Mouse (Mus musculus) olfactory bulb, adult 2 months (tissue): Measurements from ENCODE around the gene Gon7.

Experiments
- CTCF ChIP-seq: fragments of 200-500 bp; IDR thresholded peaks from 2 replicates; pipeline ENCODE4 v1.5.1; 2012; ENCODE audit warnings: low read depth, mild to moderate bottlenecking, low read length, moderate library complexity; ENCODE audit not compliant: insufficient read depth
- POLR2A ChIP-seq: fragments of 200-500 bp; IDR thresholded peaks from 2 replicates; pipeline ENCODE4 v1.6.1; 2012; ENCODE audit warnings: mild to moderate bottlenecking, low read depth, low read length, moderate library complexity; ENCODE audit not compliant: insufficient read depth

DNA sequence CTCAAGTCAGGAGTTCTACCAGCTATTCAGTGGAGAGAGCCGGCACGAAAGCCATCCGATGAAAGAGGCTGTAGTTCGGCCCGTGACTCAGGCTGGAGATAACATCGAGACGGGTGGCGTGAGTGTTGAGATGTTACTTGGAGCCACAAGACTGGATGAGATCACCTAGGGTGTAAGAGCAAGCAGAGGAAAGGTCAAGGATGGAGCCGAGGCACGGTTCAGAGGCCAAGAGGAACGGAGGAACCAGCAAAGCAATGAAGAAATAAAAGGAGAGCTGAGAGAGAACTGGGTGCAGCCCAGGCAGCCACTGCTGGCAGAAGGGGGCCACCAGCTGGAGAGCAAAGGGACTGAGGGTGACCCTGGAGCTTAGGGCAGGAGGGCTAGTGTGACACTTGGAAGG is 49.4 kb downstream of the Gon7 start:
- TF ChIP-seq CTCF (no peak), POLR2A (no peak)
